Mouse (Mus musculus): ENCODE results near the gene Hspb8. TPM values are rescaled to one million over a fixed set of nuclear protein-coding genes. Genes with fewer than 3 reads are reported as not detected.

Hspb8 gene
- polyA plus RNA-seq, 1 experiment from 2014 or later, result 29.0 TPM

DNA sequence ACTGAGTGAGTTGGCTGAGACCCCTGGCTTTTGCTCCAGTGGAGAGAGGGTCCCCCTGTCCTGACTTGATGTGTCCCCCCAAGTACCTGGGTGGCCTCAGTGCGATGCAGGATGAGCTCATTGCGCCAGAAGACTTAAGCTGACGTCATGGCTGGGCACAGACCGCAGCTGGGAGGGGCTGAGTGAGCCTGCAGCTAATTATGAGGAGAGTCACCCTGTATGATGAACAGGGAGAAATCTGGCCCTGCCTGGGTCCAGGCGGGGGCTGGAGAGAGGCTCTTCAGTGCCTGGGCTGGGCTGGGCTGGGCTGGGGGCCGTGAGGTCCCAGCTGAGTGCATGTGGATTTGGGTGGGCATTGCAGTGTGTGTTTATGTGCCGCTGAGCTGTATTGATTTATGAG, 2.6 kb upstream of the Hspb8 start:
- TF ChIP-seq CTCF (IDR thresholded peaks at IDR 0.05; ENCODE audit: low read depth) (no peak), EP300 (optimal IDR thresholded peaks at IDR 0.05) (no peak)

GRCm38 (mm10) chr5:116423746-116424145, 1.1 kb upstream of the Hspb8 start:
- Histone ChIP-seq H3K27ac (replicated peaks) (no peak overlapping the region; the same call in 1 of the 2 replicates), H3K4me3 (ENCODE audit: low read depth, low read length) (no peak overlapping the region), H3K9ac (ENCODE audit: low read length) (no peak overlapping the region), H3K4me1 (replicated peaks; ENCODE audit: control insufficient read depth, insufficient read depth) (peaks cover 3% of the 10 kb centered on the region), H3K36me3 (ENCODE audit: control insufficient read depth, insufficient read depth, low read length) (no peaks in the 10 kb centered on the region), H3K9me3 (ENCODE audit: control insufficient read depth, low read length) (no peaks in the 10 kb centered on the region), H3K27me3 (ENCODE audit: control insufficient read depth, insufficient read depth, low read length) (no peaks in the 10 kb centered on the region), H3K4me2 (replicated peaks; ENCODE audit: low read depth) (no peak overlapping the region)
- TF ChIP-seq CTCF (IDR thresholded peaks at IDR 0.05; ENCODE audit: low read depth) (no peak), EP300 (optimal IDR thresholded peaks at IDR 0.05) (no peak)
- DNase-seq (ENCODE audit: low spot score) (no peak), ATAC-seq (ENCODE audit: low FRiP score, low TSS enrichment) (no peak)
- 66% methylated on average over 8 of the region's 8 CpGs for WGBS

More for the DNA sequence above, 2.6 kb upstream of the Hspb8 start:
- peak overlapping the region; percentile 35; the same call in 1 of the 2 replicates for H3K27ac ChIP-seq (replicated peaks)
- whole genome bisulfite sequencing, result 32% methylated on average over 7 of the region's 7 CpGs
- H3K9ac ChIP-seq (ENCODE audit: low read length), result no peak overlapping the region
- H3K36me3 ChIP-seq (ENCODE audit: control insufficient read depth, insufficient read depth, low read length), result no peaks in the 10 kb centered on the region
- DNase-seq (ENCODE audit: low spot score), result peak; percentile 57
- no peaks in the 10 kb centered on the region for H3K4me1 ChIP-seq (replicated peaks; ENCODE audit: control insufficient read depth, insufficient read depth)
- H3K4me3 ChIP-seq (ENCODE audit: low read depth, low read length), result no peak overlapping the region
- peak; percentile 63; the same call in 1 of the 2 replicates for ATAC-seq (ENCODE audit: low FRiP score, low TSS enrichment)
- H3K27me3 ChIP-seq (ENCODE audit: control insufficient read depth, insufficient read depth, low read length), result no peaks in the 10 kb centered on the region
- no peaks in the 10 kb centered on the region for H3K9me3 ChIP-seq (ENCODE audit: control insufficient read depth, low read length)
- no peak overlapping the region for H3K4me2 ChIP-seq (replicated peaks; ENCODE audit: low read depth)

- DNase-seq (ENCODE audit: low spot score) (no peak), ATAC-seq (ENCODE audit: low FRiP score, low TSS enrichment) (no peak)
- Histone ChIP-seq H3K4me1 (replicated peaks; ENCODE audit: control insufficient read depth, insufficient read depth) (peaks cover 5% of the 10 kb centered on the region), H3K4me2 (replicated peaks; ENCODE audit: low read depth) (peak overlapping the region; percentile 73), H3K27me3 (ENCODE audit: control insufficient read depth, insufficient read depth, low read length) (no peaks in the 10 kb centered on the region), H3K9ac (ENCODE audit: low read length) (peak overlapping the region; percentile 82), H3K4me3 (ENCODE audit: low read depth, low read length) (peak overlapping the region; percentile 55), H3K9me3 (ENCODE audit: control insufficient read depth, low read length) (no peaks in the 10 kb centered on the region), H3K27ac (replicated peaks) (peak overlapping the region; percentile 93), H3K36me3 (ENCODE audit: control insufficient read depth, insufficient read depth, low read length) (no peaks in the 10 kb centered on the region; the same call in 1 of the 2 replicates)
- WGBS, result 36% methylated on average over 22 of the region's 22 CpGs
- TF ChIP-seq CTCF (IDR thresholded peaks at IDR 0.05; ENCODE audit: low read depth) (no peak), EP300 (optimal IDR thresholded peaks at IDR 0.05) (no peak)
Measured at GRCm38 (mm10) chr5:116421791-116422481, 728 bp downstream of the Hspb8 start.

GRCm38 (mm10) chr5:116420759-116421225, 1.9 kb downstream of the Hspb8 start:
- Histone ChIP-seq H3K4me2 (replicated peaks; ENCODE audit: low read depth) (peak overlapping the region; percentile 56), H3K27ac (replicated peaks) (peak overlapping the region; percentile 93), H3K4me3 (ENCODE audit: low read depth, low read length) (peak overlapping the region; percentile 29), H3K4me1 (replicated peaks; ENCODE audit: control insufficient read depth, insufficient read depth) (peaks cover 5% of the 10 kb centered on the region), H3K27me3 (ENCODE audit: control insufficient read depth, insufficient read depth, low read length) (no peaks in the 10 kb centered on the region), H3K9me3 (ENCODE audit: control insufficient read depth, low read length) (no peaks in the 10 kb centered on the region), H3K9ac (ENCODE audit: low read length) (peak overlapping the region; percentile 55), H3K36me3 (ENCODE audit: control insufficient read depth, insufficient read depth, low read length) (no peaks in the 10 kb centered on the region; the same call in 1 of the 2 replicates)
- TF ChIP-seq CTCF (IDR thresholded peaks at IDR 0.05; ENCODE audit: low read depth) (peak; percentile 7; the same call in 1 of the 2 replicates), EP300 (optimal IDR thresholded peaks at IDR 0.05) (no peak)
- WGBS, result 12% methylated on average over 6 of the region's 6 CpGs
- DNase-seq (ENCODE audit: low spot score), result peak; percentile 74
- peak; percentile 84 for ATAC-seq (ENCODE audit: low FRiP score, low TSS enrichment)

GRCm38 (mm10) chr5:116420213-116420612, 2.5 kb downstream of the Hspb8 start:
- Histone ChIP-seq H3K27ac (replicated peaks) (peak overlapping the region; percentile 93), H3K4me2 (replicated peaks; ENCODE audit: low read depth) (peak overlapping the region; percentile 56), H3K9ac (ENCODE audit: low read length) (0 out of 2 replicates have a peak overlapping the region, but pooled peaks have one; percentile 55), H3K27me3 (ENCODE audit: control insufficient read depth, insufficient read depth, low read length) (no peaks in the 10 kb centered on the region), H3K4me1 (replicated peaks; ENCODE audit: control insufficient read depth, insufficient read depth) (peaks cover 5% of the 10 kb centered on the region), H3K9me3 (ENCODE audit: control insufficient read depth, low read length) (no peaks in the 10 kb centered on the region), H3K4me3 (ENCODE audit: low read depth, low read length) (peak overlapping the region; percentile 29), H3K36me3 (ENCODE audit: control insufficient read depth, insufficient read depth, low read length) (no peaks in the 10 kb centered on the region; the same call in 1 of the 2 replicates)
- WGBS, result 80% methylated on average over 1 of the region's 1 CpGs
- TF ChIP-seq CTCF (IDR thresholded peaks at IDR 0.05; ENCODE audit: low read depth) (no peak), EP300 (optimal IDR thresholded peaks at IDR 0.05) (no peak)
- DNase-seq (ENCODE audit: low spot score) (no peak), ATAC-seq (ENCODE audit: low FRiP score, low TSS enrichment) (no peak)
